Mouse (Mus musculus): ENCODE measurements around the gene Ift88.

Gene Ift88

GRCm38 (mm10) chr14:57423432-57424211 lies at the start of gene Ift88:
Ift88 (plus strand) TSS chr14:57424062.
- no peak for DNase-seq (ENCODE audit: low read depth, low spot score)

GRCm38 (mm10) chr14:57375205-57375604 lies 48.7 kb upstream of the Ift88 start:
- no peak for DNase-seq (ENCODE audit: low read depth, low spot score)

- no peak for DNase-seq (ENCODE audit: low read depth, low spot score)
Observed at GRCm38 (mm10) chr14:57376016-57376415, 47.8 kb upstream of the Ift88 start.

DNA sequence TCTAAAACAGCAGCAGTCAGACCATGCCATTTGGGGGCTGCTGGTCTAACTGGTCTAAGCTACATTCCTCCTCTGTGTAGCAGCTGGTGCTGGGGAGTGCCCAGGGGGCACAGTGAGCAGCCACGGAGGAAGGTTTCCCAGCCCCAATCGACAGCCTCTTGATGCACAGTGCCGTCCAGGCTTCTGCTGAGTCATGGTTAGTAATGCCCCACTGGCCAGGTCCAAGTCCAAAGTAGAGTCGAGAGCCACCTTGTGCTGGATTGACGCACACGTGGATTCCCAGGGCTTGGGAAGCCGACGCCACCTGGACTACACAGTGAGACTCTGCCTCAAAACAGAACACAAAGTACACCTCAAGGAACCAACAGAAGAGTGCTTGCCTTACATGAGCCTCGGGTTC lies 46.9 kb upstream of the Ift88 start:
- DNase-seq (ENCODE audit: low read depth, low spot score): no peak

- DNase-seq (ENCODE audit: low read depth, low spot score): no peak
Observed at GRCm38 (mm10) chr14:57377531-57377930, 46.3 kb upstream of the Ift88 start.

DNA sequence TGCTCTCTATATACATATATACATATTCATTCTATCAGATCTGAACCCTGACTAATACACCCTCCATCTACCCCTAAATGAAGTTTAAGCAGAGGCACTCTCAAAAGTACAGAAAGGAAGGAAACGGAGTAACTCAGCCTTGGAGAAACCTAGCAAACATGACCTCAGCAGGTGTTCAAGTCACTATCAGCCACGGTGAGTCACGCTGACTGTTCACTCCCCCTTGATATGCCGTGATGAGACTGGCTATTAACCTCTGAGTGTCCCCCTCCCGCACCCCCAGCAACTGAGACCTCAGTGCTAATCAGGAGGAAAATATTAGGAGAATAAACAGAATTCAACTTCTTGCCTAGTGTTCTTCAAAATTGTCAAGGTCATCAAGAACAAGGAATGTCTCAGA lies 38.2 kb upstream of the Ift88 start:
- no peak for DNase-seq (ENCODE audit: low read depth, low spot score)

- DNase-seq (ENCODE audit: low read depth, low spot score): no peak
Observed at GRCm38 (mm10) chr14:57386758-57387561, 36.9 kb upstream of the Ift88 start.

GRCm38 (mm10) chr14:57391621-57392020 lies 32.2 kb upstream of the Ift88 start:
- DNase-seq (ENCODE audit: low read depth, low spot score): no peak

GRCm38 (mm10) chr14:57392278-57392677 lies 31.6 kb upstream of the Ift88 start:
- DNase-seq (ENCODE audit: low read depth, low spot score): no peak

DNA sequence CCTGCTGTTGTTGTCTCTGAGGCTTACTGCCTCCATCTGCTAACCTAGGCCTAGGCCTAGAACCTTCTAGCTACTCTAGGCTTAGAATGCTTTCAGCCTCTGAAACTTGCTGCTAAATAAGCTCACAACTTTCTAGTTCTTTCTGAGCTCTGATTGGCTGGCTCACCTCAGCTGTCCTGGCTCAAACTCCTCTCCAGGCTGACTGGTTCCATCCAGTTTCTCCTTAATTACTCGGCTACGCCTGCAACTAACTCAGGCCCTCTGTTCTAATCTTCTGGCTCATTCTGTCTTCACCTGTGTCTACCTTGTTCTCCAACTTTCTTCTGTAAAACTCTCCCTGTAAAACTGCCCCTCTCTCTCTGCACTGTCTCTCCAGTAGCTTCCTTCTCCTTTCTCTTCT lies 28.4 kb upstream of the Ift88 start:
- no peak for DNase-seq (ENCODE audit: low read depth, low spot score)

GRCm38 (mm10) chr14:57397221-57397620 lies 26.6 kb upstream of the Ift88 start:
- no peak for DNase-seq (ENCODE audit: low read depth, low spot score)

DNA sequence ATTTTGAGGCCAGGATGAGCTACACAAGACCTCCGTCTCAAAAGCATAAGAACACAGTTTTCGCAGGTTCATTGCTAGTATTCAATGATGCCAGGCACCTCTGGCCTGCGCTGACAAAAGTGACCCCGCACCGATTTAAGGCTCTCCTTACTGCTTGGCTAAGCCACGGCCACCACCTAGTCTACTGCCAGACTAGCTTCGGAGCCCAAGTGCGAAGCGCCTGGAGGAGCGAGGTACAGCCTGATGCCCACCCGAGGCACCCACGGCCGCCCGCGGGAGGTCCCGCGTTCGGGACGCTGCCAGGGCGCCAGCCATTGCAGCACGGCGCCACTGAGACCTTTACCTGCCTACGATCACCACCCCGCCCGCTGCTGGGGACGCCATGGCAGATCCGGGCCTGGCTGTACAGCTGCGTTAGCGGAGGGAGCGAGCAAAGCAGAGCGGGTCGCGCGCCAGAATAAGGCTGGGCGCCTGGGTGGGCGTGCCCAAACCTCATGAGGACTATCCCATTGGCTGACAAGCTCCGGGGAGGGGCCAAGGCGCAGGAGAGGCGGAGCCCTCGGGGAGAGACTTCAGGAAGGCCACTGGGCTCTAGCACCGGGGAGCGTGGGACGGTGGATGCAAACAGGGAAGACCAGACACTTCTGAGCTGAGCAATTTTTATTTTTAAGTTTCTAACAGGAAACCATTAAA lies 25.7 kb upstream of the Ift88 start, which contains the start of gene Cryl1:
Gene Cryl1, minus strand, starts transcription at position 465 of the 693 bp plus-strand sequence.
- peak; percentile 88 for DNase-seq (ENCODE audit: low read depth, low spot score)

GRCm38 (mm10) chr14:57398813-57399427 lies 24.9 kb upstream of the Ift88 start:
- DNase-seq (ENCODE audit: low read depth, low spot score): no peak

DNA sequence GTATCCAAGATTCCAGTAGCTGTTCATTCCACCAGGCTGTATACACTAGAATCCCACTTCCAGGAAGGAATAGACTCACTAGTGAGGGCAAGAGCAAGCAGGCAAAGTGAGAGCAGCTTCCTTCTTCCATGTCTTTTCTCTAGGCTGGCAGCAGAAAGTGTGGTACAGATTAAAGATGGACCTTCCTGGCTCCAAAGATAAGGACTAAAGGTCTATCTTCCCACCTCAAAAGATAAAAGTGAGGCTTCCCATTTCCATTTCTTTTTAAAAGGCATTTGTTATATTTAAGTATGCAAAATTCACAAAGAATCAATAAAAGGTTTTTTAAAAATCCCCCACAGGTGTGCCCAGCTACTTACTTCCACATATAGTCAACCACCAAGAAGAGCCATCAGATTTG lies 21.0 kb upstream of the Ift88 start:
- no peak for DNase-seq (ENCODE audit: low read depth, low spot score)

DNA sequence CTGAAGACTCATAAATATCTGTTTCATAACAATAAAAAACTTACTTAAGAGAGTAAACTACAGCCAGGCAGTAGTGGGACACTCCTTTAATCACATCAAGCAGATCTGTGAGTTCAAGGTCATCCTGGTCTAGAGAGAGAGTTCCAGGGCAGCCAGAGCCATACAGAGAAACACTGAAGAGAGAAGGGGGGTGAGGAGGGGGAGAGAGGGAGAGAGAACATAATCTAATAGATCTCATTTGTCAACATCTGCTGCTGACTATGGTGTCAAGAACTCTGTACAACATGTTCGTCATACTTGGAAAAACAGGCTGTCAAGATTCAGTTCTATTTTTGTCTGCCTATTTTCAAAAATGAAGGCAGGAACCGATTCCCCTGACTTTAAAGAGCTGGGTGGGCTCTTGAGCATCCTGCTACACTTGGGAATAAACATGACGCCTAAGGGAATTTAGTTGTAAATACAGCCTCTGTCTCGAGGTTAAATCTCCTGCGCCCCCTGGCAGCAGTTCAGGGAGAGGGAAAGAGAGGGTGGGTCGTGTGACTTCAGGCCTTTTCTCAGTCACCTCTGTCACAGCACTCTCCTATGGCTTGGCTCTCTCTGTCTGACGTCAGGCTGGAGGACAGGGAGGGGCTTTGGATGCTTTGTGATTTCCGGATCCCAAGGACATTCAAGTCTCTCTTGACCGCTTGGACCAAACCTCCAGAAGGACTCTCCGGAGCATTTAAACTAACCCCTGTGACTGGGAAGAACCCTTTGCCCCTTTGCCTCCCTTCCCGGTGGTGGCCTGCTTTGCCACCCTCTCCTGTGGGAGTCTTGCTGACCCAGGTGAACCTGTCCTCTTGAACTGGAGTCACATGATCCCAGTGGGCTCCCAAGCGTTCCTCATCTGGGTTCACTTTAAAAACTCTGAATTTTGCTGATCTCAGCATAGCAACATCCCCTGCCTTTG lies 16.5 kb upstream of the Ift88 start:
- peak; percentile 53 for DNase-seq (ENCODE audit: low read depth, low spot score)

DNA sequence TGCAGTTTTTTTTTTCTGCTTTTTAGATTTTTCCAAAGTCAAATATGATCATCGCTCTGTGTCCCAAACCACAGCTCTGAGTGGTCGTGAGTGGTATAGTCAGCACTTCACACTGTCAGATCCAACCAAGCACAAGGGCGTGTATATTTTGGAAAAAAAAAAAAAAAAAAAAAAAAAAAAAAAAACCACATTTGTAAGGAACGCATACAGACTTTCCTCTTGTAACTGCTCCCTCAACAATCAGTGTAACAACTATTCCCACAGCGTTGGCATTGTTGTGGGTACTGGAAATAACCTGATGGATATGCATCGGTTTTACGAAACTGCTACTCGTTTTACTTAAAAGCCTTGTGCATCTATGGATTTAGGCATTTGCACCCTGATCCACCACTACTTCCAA lies 15.8 kb upstream of the Ift88 start:
- DNase-seq (ENCODE audit: low read depth, low spot score): no peak

DNA sequence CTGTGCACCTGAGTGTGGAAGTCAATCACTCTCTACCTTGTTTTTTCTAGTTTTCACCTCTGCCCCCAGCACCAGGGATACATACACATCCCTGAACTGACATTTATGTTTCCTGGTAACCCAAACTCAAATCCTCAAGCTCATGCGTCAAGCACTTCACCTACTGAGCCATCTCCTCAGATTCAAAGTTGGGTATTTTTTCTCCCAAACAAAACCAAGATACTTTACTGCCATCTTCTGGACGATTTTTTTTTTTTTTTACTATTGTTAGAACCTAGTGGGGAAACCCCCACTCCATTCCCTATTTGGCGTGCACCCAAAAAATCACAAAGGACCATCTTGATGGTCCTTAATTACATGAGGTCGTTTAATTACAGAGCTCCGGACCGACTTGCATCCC lies 14.8 kb upstream of the Ift88 start:
- no peak for DNase-seq (ENCODE audit: low read depth, low spot score)

GRCm38 (mm10) chr14:57412166-57412565 lies 11.7 kb upstream of the Ift88 start:
- DNase-seq (ENCODE audit: low read depth, low spot score): no peak

DNA sequence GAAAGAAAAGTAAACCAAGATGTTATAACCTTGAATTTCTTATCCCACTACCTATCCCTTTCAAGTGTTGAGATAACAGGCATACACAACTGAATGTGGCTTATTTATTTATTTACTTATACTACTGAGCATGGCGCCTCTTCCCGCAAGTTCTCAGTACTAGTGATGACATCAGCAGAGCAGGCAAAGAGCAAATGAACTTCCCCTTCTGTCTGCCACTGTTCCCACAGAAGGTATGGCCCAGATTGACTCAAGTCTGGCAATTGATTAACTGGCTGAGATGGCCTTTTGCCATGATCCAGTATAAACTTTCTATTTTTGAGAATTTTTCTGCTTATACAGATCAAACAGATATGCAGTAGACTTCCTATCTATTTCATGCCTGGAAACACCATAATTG lies 6.7 kb upstream of the Ift88 start:
- no peak for DNase-seq (ENCODE audit: low read depth, low spot score)

DNA sequence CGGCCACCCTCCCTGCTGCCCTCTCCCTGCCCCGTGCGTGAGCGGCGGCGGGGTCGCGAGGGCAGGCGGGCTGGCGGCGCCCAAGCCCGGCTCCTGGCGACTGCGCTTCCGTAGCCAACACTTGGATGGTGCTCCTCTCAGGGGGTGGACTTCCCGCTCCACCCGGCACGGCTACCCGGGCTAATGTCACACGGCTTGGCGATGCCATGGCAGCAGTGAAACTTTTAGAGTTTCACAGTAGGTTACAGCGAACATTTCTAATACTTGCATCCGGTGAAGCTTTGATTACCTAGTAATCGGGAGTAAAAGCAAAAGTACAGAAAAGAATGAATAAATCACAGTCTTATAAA lies 325 bp downstream of the Ift88 start:
- no peak for DNase-seq (ENCODE audit: low read depth, low spot score)

DNA sequence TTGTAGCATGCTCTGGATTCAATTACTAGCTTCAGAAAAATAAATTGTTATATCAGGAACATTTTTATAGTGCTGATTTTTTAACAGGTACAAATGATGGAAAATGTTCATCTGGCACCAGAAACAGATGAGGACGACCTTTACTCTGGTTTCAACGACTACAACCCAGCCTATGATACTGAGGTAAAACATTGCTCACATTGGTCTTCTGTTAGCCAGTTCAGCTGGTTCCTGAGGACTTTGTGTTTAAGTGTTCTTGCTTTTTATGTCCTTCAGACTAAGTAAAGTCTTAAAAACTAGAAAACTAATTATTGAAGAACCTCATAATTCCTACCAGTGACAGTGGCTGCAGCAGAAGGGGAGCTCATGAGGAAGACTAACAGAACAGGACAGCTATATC lies 6.6 kb downstream of the Ift88 start:
- DNase-seq (ENCODE audit: low read depth, low spot score): no peak
